Mouse (Mus musculus): ENCODE results near the gene Xpnpep1. TPM values are rescaled to one million over a fixed set of nuclear protein-coding genes. Genes with fewer than 3 reads are reported as not detected.

Xpnpep1 gene
- total RNA-seq, 2 experiments from 2014 or later = 70.5 to 77.0 TPM

- no peak for ATAC-seq (replicated peaks; ENCODE audit: poor library complexity, severe bottlenecking)
Observed at GRCm38 (mm10) chr19:53005978-53006377, 34.0 kb downstream of the Xpnpep1 start.

- peak; percentile 21; the same call in 1 of the 2 replicates for ATAC-seq (replicated peaks; ENCODE audit: poor library complexity, severe bottlenecking)
Observed at GRCm38 (mm10) chr19:53003554-53004365, 36.3 kb downstream of the Xpnpep1 start.

- ATAC-seq (replicated peaks; ENCODE audit: poor library complexity, severe bottlenecking) = no peak
Observed at GRCm38 (mm10) chr19:53002166-53003095, 37.6 kb downstream of the Xpnpep1 start.

- peak; percentile 73 for ATAC-seq (replicated peaks; ENCODE audit: poor library complexity, severe bottlenecking)
Observed at GRCm38 (mm10) chr19:52992880-52993440, 47.1 kb downstream of the Xpnpep1 start.

GRCm38 (mm10) chr19:52991924-52992323, 48.1 kb downstream of the Xpnpep1 start:
- ATAC-seq (replicated peaks; ENCODE audit: poor library complexity, severe bottlenecking) = no peak

GRCm38 (mm10) chr19:52979020-52979711, 60.8 kb downstream of the Xpnpep1 start:
- peak; percentile 89 for ATAC-seq (replicated peaks; ENCODE audit: poor library complexity, severe bottlenecking)

- ATAC-seq (replicated peaks; ENCODE audit: poor library complexity, severe bottlenecking) = peak; percentile 60
Observed at GRCm38 (mm10) chr19:52975564-52976185, 64.3 kb downstream of the Xpnpep1 start.

- no peak for ATAC-seq (replicated peaks; ENCODE audit: poor library complexity, severe bottlenecking)
Observed at GRCm38 (mm10) chr19:52966339-52966738, 73.7 kb downstream of the Xpnpep1 start.

- no peak for ATAC-seq (replicated peaks; ENCODE audit: poor library complexity, severe bottlenecking)
Observed at GRCm38 (mm10) chr19:52962745-52963144, 77.3 kb downstream of the Xpnpep1 start.

- 0 out of 2 replicates have a peak, but pooled peaks have one; percentile 52 for ATAC-seq (replicated peaks; ENCODE audit: poor library complexity, severe bottlenecking)
Observed at GRCm38 (mm10) chr19:52922678-52923495, 117.1 kb downstream of the Xpnpep1 start.

- ATAC-seq (replicated peaks; ENCODE audit: poor library complexity, severe bottlenecking) = no peak
Observed at GRCm38 (mm10) chr19:52904182-52904581, 135.8 kb downstream of the Xpnpep1 start.

- no peak for ATAC-seq (replicated peaks; ENCODE audit: poor library complexity, severe bottlenecking)
Observed at GRCm38 (mm10) chr19:52891807-52892442, 148.1 kb downstream of the Xpnpep1 start.

Other genes starting within 250 kb of the Xpnpep1 start
- gene Add3, start 100.2 kb upstream of the Xpnpep1 start, total RNA-seq (2014; fragmentation: Nextera tagmentation) = 30.2 and 57.5 TPM in 2 replicates
- gene Add3, start 100.2 kb upstream of the Xpnpep1 start, total RNA-seq (2017) = 39.5 and 43.3 TPM in 2 replicates